Mouse (Mus musculus): ENCODE data around the gene Onecut1. TPM values are rescaled to one million over a fixed set of nuclear protein-coding genes. Genes with fewer than 3 reads are reported as not detected.
A peak's percentile ranks its signal among the peaks of the same experiment; 100 is the strongest.

Onecut1 gene
- total RNA-seq (2021): not detected
- long read RNA-seq, experiment 1: 0 reads
- long read RNA-seq, experiment 2: 0 reads

GRCm38 (mm10) chr9:74861561-74861980 is at the start of gene Onecut1:
Gene Onecut1, plus strand, starts transcription at chr9:74861921.
- peak; percentile 27 to 38 for DNase-seq

DNA sequence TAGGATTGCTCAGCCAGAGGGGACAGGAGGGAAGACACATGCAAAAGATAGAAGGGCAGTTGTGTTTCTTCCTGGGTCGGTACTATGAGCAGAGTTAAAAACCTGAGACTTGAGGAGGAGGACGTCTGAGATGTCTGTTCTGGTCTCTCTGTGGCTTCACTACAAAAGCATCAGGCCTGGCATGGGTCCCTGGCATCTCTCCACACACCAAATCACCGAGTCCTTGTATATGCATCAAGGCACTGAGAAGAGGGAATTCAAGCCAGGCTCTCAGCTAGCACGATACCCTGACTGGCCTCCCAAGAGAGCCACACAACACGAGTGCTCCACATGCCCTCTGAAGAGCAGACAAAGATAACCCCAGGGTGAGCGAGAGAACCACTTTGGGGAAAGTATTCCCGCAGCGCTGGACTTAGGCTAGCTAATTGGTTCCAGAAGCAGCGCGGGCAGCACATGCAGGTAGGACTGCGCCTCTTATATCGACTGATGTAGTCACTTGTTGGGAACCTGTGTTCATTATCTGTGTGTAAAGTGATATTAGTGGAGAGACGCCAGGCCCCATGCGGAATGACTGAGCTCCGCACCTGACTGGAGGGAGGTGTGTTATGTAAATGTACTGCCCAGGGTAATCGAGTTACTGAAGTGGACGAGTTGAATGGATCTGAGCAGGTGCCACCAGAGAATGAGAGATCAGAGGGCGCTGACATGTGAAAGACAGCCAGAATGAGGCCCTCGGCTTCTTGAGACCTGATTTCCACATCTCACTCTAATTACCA is 41.8 kb upstream of the Onecut1 start:
- no peak for DNase-seq

GRCm38 (mm10) chr9:74825102-74825501 is 36.6 kb upstream of the Onecut1 start:
- no peak for DNase-seq

DNA sequence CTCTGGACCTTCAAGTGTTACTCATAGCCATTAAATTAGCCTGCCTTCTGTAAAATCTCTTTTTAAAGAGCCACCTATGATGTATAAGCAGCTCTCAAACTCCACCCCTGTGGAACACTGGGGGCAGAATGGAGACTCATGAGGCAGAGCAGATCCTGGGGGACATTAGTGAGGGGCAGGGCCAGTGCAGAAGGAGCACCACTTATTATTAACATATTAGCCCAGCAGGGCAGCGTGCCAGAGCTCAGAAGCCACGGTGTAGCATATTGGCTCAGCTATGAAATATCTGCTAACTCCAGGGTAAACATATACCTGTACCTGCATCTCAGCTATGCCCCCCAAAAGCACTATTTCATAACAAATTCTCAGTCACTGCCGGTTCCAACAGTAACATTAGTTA is 32.5 kb upstream of the Onecut1 start:
- no peak for DNase-seq

DNA sequence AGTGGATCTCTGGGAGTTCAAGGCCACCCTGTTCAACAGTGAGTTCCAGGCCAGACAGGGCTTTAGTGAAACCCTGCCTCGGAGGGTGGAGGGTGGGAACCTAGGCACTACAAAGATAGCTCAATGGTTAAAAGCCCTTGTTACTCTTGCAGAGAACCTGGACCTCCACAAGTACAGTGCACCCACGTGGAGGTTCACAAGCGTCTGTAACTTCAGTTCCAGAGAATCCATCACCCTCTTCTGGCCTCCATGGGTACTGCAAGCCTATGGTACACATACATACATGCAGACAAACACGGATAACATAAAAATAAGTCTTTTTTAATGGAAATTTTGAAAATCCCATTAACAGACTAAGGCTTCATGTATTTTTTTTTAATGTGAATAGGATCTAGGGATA is 18.8 kb upstream of the Onecut1 start:
- DNase-seq: no peak

- DNase-seq: no peak
Measured at GRCm38 (mm10) chr9:74846867-74847830, 14.6 kb upstream of the Onecut1 start.

GRCm38 (mm10) chr9:74848411-74849194 is 13.1 kb upstream of the Onecut1 start:
- no peak for DNase-seq

GRCm38 (mm10) chr9:74849195-74849978 is 12.3 kb upstream of the Onecut1 start:
- DNase-seq: no peak

GRCm38 (mm10) chr9:74849979-74850780 is 11.5 kb upstream of the Onecut1 start:
- DNase-seq: no peak

DNA sequence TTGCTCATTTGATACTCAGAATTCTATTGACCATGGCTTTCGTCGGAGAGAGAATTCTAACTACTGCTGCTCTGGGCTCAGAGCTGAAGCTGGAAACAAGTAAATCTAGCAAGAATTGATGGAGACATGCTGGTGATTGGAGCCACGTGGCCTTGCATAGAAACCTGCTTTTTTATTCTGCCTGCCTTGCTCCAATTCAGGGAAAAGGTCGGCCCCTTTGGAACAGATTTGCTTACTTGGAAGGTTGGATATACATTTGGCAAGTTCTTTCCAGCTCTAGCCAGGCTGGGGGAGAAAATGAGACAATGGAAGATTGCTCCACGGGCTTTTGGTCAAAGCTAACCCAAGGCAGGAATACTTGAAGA is 11.0 kb upstream of the Onecut1 start:
- DNase-seq: no peak

GRCm38 (mm10) chr9:74851601-74852000 is 10.1 kb upstream of the Onecut1 start:
- no peak for DNase-seq

DNA sequence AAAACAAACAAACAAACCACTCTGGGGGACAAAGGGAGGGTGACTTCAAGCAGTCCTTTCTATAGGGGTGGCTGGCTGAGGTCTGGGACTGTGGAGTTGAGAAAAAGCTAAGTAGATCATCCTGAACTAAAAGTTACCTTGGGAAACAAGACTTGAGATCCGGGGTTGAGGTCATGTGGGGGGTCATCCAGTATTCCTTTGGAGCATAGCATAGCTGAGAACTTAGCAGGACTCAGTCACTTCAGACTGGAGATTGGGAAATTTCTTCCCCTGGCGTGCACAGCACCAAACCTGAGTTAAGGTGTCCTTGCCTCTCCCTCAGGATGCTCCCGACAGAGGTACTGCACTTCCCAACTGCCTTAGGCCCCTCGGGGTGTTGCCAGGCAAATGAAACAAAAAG is 9.4 kb upstream of the Onecut1 start:
- DNase-seq: no peak

GRCm38 (mm10) chr9:74853191-74854072 is 8.3 kb upstream of the Onecut1 start:
- DNase-seq: no peak

GRCm38 (mm10) chr9:74854073-74854591 is 7.6 kb upstream of the Onecut1 start:
- no peak for DNase-seq

DNA sequence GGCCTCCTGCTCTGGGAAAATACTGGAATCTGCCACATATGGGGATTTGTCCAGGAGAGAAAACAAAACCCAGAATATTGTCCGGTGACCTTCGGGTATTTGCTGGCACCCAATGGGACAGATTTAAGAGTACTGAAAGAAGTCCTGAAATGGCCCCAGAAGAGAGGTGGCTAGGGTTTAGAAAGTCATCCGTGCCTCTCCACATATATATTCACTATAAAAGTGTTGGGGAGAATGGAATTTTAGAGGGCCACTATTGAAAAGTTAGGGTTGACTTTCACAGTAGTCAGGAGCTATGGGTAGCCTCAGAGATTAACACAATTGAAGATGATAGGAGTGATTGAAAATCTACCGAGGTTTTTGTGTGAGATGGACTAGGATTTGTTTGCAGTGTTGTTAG is 6.3 kb upstream of the Onecut1 start:
- no peak for DNase-seq

GRCm38 (mm10) chr9:74856578-74857507 is 4.9 kb upstream of the Onecut1 start:
- DNase-seq: no peak

- DNase-seq: no peak
Measured at GRCm38 (mm10) chr9:74857508-74857840, 4.2 kb upstream of the Onecut1 start.

DNA sequence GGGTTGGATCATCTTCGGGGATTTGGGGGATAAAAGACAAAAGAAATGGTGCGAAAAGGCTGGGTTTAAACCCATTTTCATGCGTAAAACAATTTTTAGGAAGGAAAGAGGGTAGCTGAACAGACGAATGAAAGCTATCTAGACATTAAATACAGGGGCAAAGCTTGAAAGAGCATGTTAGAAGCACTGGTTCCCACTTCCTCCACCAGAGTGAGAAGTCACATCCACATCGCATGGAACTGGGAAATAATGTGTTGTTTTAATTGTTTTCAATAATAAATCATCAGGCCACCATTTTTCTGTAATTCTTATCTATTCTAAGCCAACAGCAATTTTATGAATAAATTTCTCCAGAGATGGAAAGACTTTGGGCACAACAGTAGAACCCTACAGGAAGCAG is 3.6 kb upstream of the Onecut1 start:
- DNase-seq: no peak

All from heart, adult 18-20 months (tissue).